Mouse (Mus musculus): ENCODE data around the gene Lrrc59.

DNA sequence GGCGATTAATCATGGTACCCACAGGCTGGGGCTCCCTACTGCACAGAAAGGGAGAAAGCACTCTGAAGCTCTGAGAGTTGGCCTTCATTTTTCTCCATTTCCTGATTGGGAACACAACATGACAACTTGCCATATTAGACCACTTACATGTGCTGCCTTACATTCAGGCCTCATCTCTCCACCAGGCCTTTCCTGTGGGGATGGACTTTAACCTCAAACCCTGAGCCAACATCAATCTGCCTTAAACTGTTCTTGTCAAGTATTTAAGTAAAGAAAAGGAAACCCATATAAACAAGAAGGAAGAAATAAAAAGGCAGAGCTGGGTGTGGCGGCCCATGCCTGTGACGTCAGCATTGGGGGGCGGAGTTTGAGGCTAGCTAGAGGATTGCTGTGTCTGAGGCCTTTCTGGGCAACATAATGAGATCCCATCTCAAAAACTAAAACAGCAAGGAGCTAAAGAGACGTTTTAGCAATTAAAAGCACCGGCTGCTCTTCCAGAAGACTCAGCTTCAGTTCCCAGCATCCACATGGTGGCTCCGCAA lies 33.2 kb upstream of the Lrrc59 start:
- TF ChIP-seq CTCF (IDR thresholded peaks at IDR 0.05; ENCODE audit: borderline replicate concordance, extremely low read depth, insufficient read depth, insufficient read length): no peak
- no peak for TF ChIP-seq POLR2A (IDR thresholded peaks at IDR 0.05; ENCODE audit: borderline replicate concordance, extremely low read depth, insufficient read depth, insufficient read length, poor library complexity, severe bottlenecking)

All from brain, embryonic 14.5 days (tissue).